Mouse (Mus musculus) liver, embryonic 14.5 days (tissue): ENCODE measurements around the gene Card11. TPM values are rescaled to one million over a fixed set of nuclear protein-coding genes. Genes with fewer than 3 reads are reported as not detected.

ENCODE experiments used
- ATAC-seq: fragments of 200-750 bp; cut with Nextera tagmentation; 2 replicates; pipeline ENCODE4 v1.8.0; 2017; ENCODE audit warnings: moderate number of reproducible peaks, mild to moderate bottlenecking, moderate library complexity; ENCODE audit not compliant: insufficient read depth
- DNase-seq, 3 experiments: peaks; one replicate each; pipeline ENCODE4 v3.0.0-alpha.2; 2012 to 2013; ENCODE audit warnings: low read depth in 3 of 3, low spot score in 3 of 3
- H3K27ac ChIP-seq: fragments of 300-500 bp; sonication (generic); 2 replicates; pipeline ENCODE4 v1.5.1; 2014; ENCODE audit warnings: moderate library complexity, mild to moderate bottlenecking, control low read depth, inconsistent platforms
- H3K27me3 ChIP-seq: fragments of 300-500 bp; sonication (generic); 2 replicates; pipeline ENCODE4 v1.6.1; 2014; ENCODE audit warnings: mild to moderate bottlenecking, low read length, moderate library complexity; ENCODE audit not compliant: control insufficient read depth, insufficient read depth
- H3K36me3 ChIP-seq: fragments of 300-500 bp; sonication (generic); replicated peaks from 2 replicates; pipeline ENCODE4 v1.6.1; 2014; ENCODE audit warnings: low read depth; ENCODE audit not compliant: control insufficient read depth, insufficient read depth
- H3K4me1 ChIP-seq, 2 experiments: fragments of 200-500 bp in 1 of 2; fragments of 300-500 bp in 1 of 2; sonication (generic) in 1 of 2; replicated peaks; 2 replicates each; pipeline ENCODE4 v1.6.1; 2012 to 2014; ENCODE audit warnings: antibody characterized with exemption in 1 of 2, inconsistent platforms in 1 of 2, low read length in 1 of 2; ENCODE audit not compliant: control insufficient read depth in 2 of 2, insufficient read depth in 2 of 2
- H3K4me2 ChIP-seq: fragments of 300-500 bp; sonication (generic); 2 replicates; pipeline ENCODE4 v1.6.1; 2014; ENCODE audit warnings: low read depth, mild to moderate bottlenecking, control low read depth, moderate library complexity
- H3K4me3 ChIP-seq, 2 experiments: fragments of 200-500 bp in 1 of 2; fragments of 300-500 bp in 1 of 2; sonication (generic) in 1 of 2; 2 replicates each; pipeline ENCODE4 v1.5.1; 2012 to 2014; ENCODE audit warnings: low read depth in 2 of 2, low read length in 2 of 2, mild to moderate bottlenecking in 2 of 2, control low read depth in 1 of 2, inconsistent platforms in 1 of 2, moderate library complexity in 1 of 2; ENCODE audit not compliant: insufficient read depth in 1 of 2
- H3K9ac ChIP-seq: fragments of 300-500 bp; sonication (generic); replicated peaks from 2 replicates; pipeline ENCODE4 v1.6.1; 2014; ENCODE audit warnings: mild to moderate bottlenecking, control low read depth, moderate library complexity
- H3K9me3 ChIP-seq: fragments of 300-500 bp; sonication (generic); 2 replicates; pipeline ENCODE4 v1.6.1; 2016; ENCODE audit warnings: low read length, mixed read lengths; ENCODE audit not compliant: control insufficient read depth
- CTCF ChIP-seq: IDR thresholded peaks from 2 replicates; pipeline ENCODE4 v1.5.1; 2016; ENCODE audit warnings: antibody characterized with exemption, low read depth, control low read depth
- EP300 ChIP-seq: IDR thresholded peaks from 2 replicates; pipeline ENCODE4 v1.6.1; 2016; ENCODE audit warnings: antibody characterized with exemption, low read depth
- WGBS: fragments of 180-500 bp; shearing (Covaris S2); extraction: QIAGEN DNeasy Blood & Tissue Kit; methylation state at CpG from one replicate; pipeline ENCODE4 v1.1.7; 2014; ENCODE audit not compliant: insufficient replicate concordance; 5-methylcytosine and 5-hydroxymethylcytosine counted together
- microRNA-seq: library from miRNA; unstranded; fragments of <30 nt; microRNA quantifications from one replicate; pipeline ENCODE4, GENCODE M21; 2016
- polyA plus RNA-seq, 2 experiments: library from polyadenylated mRNA; depleted of rRNA in 1 of 2; stranded (reverse) in 1 of 2; unstranded in 1 of 2; fragments of >200 nt; fragmentation: Nextera tagmentation in 1 of 2; extraction: Ambion mirVana in 1 of 2; gene quantifications; 2 replicates each; pipeline versions ENCODE4 v1.2.1 to v1.2.3; 2012 to 2014

The Card11 gene
- polyA plus RNA-seq, 2 experiments, result 0.26 TPM; not detected in 1

- H3K27ac ChIP-seq, result no peak overlapping the region
- no peaks in the 10 kb centered on the region for H3K36me3 ChIP-seq
- DNase-seq, result no peak
- WGBS, result 79% methylated on average over 1 of the region's 1 CpGs
- no peak for ATAC-seq
- H3K9me3 ChIP-seq, result no peaks in the 10 kb centered on the region
- H3K27me3 ChIP-seq, result no peaks in the 10 kb centered on the region
- H3K4me3 ChIP-seq, result no peak overlapping the region
- no peak overlapping the region for H3K9ac ChIP-seq
- TF ChIP-seq EP300 (no peak), CTCF (no peak)
- no peak overlapping the region for H3K4me2 ChIP-seq
- H3K4me1 ChIP-seq, result peaks cover 24 to 47% of the 10 kb centered on the region in 2 experiments
These were observed 174.3 kb downstream of the Card11 start for GRCm38 (mm10) chr5:140826118-140826517.

GRCm38 (mm10) chr5:140824126-140824525, 176.3 kb downstream of the Card11 start:
- no peaks in the 10 kb centered on the region for H3K36me3 ChIP-seq
- TF ChIP-seq EP300, result no peak
- no peak for TF ChIP-seq CTCF
- no peak for DNase-seq
- no peak overlapping the region for H3K27ac ChIP-seq
- no peak for ATAC-seq
- no peak overlapping the region for H3K9ac ChIP-seq
- H3K4me3 ChIP-seq, result no peak overlapping the region
- WGBS, result 31% methylated on average over 7 of the region's 7 CpGs
- H3K4me2 ChIP-seq, result no peak overlapping the region
- H3K9me3 ChIP-seq, result no peaks in the 10 kb centered on the region
- peaks cover 14 to 42% of the 10 kb centered on the region in 2 experiments for H3K4me1 ChIP-seq
- no peaks in the 10 kb centered on the region for H3K27me3 ChIP-seq

GRCm38 (mm10) chr5:140823386-140823785, 177.0 kb downstream of the Card11 start:
- no peak overlapping the region for H3K4me3 ChIP-seq
- H3K9me3 ChIP-seq, result no peaks in the 10 kb centered on the region
- H3K9ac ChIP-seq, result no peak overlapping the region
- TF ChIP-seq CTCF, result no peak
- no peak for TF ChIP-seq EP300
- H3K4me1 ChIP-seq, result peaks cover 14 to 38% of the 10 kb centered on the region in 2 experiments
- no peaks in the 10 kb centered on the region for H3K27me3 ChIP-seq
- no peaks in the 10 kb centered on the region for H3K36me3 ChIP-seq
- H3K27ac ChIP-seq, result no peak overlapping the region
- H3K4me2 ChIP-seq, result no peak overlapping the region
- ATAC-seq, result no peak
- DNase-seq, result no peak
- WGBS, result 82% methylated on average over 2 of the region's 2 CpGs

Small RNAs within 50 kb of the gene (microRNA-seq; reads per million reads assigned to microRNA genes)
- gene Gm44385, result not detected

Other genes with a start within 250 kb of the Card11 start
- 14.2 and 17.0 TPM in 2 replicates for gene Gna12, start 170.2 kb downstream of the Card11 start, polyA plus RNA-seq (2012; rRNA removed)
- 5.4 and 9.6 TPM in 2 replicates for gene Gna12, start 170.2 kb downstream of the Card11 start, polyA plus RNA-seq (2014; fragmentation: Nextera tagmentation; extraction: Ambion mirVana)
- 0.19 and 0.25 TPM in 2 replicates for gene Sdk1, start 240.9 kb upstream of the Card11 start, polyA plus RNA-seq (2012; rRNA removed)
- gene Sdk1, start 240.9 kb upstream of the Card11 start, polyA plus RNA-seq (2014; fragmentation: Nextera tagmentation; extraction: Ambion mirVana), result 0.01 and 0.15 TPM in 2 replicates